Comparison of ENCODE assay signal across 25 mouse cellular contexts in the genomic region with DNA sequence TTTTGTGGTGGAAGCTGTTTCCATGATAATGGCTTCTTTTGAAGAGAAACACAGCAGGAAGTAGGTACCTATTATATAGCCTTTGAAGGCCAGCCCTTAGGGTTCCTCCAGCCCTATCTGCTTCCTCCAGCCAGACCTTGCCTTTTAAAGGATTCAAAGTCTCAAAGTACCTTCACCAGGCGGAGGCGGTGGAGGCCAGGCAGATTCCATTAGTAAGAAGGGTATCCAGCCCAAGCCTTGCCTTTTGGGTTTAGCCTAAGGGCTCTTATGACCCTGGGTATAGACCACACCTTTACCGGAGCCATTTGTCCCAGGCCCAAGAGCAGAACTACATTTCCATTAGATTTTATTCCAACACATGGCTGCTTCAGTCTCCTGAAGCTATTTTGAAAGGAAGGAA.
"Had no signal": no experiment of that assay in that cellular context is flagged by ENCODE, and none has a peak within 500 bp of the region (broad histone marks: within the 10 kb centered on the region; RNA-seq: fewer than 3 reads in every experiment).

No protein-coding gene starts in this region.

- H3K27ac ChIP-seq: gastrocnemius, adult 2 months; heart, embryonic 10.5 days; hindbrain, embryonic 13.5 days; hindbrain, embryonic 15.5 days; hindbrain, postnatal 0 days; kidney, embryonic 15.5 days; kidney, postnatal 0 days; limb, embryonic 13.5 days; limb, embryonic 15.5 days; liver, embryonic 12.5 days; liver, embryonic 14.5 days had no signal

- DNase-seq: gastrocnemius, adult 2 months; gastrocnemius, postnatal 10 days; gastrocnemius, postnatal 25 days; heart, adult 18-20 months; heart, postnatal 10 days; kidney, adult 11 months; kidney, adult 2 months; kidney, adult 9 months; kidney, postnatal 14 days; kidney, postnatal 36 days; layer of hippocampus, adult 9-11 months; layer of hippocampus, postnatal 36 days; left cerebral cortex, postnatal 4 days had no signal

- H3K4me3 ChIP-seq: gastrocnemius, adult 2 months; heart, embryonic 10.5 days; heart, embryonic 12.5 days; hindbrain, embryonic 13.5 days; hindbrain, embryonic 15.5 days; kidney, embryonic 15.5 days; limb, embryonic 13.5 days; limb, embryonic 15.5 days; liver, embryonic 12.5 days had no signal

- H3K9ac ChIP-seq: heart, embryonic 12.5 days; hindbrain, embryonic 13.5 days; hindbrain, embryonic 15.5 days; kidney, embryonic 15.5 days; limb, embryonic 13.5 days; limb, embryonic 15.5 days; liver, embryonic 12.5 days; liver, embryonic 14.5 days had no signal

- H3K4me1 ChIP-seq: heart, embryonic 12.5 days; kidney, embryonic 15.5 days; liver, embryonic 12.5 days had no signal

- H3K9me3 ChIP-seq: heart, embryonic 10.5 days; heart, embryonic 12.5 days; hindbrain, embryonic 13.5 days; hindbrain, embryonic 15.5 days; kidney, embryonic 15.5 days; limb, embryonic 13.5 days; limb, embryonic 15.5 days; liver, embryonic 12.5 days had no signal

- H3K36me3 ChIP-seq: heart, embryonic 10.5 days; heart, embryonic 12.5 days; hindbrain, embryonic 13.5 days; hindbrain, embryonic 15.5 days; kidney, embryonic 15.5 days; limb, embryonic 13.5 days; limb, embryonic 15.5 days; liver, embryonic 12.5 days had no signal

- ATAC-seq: hindbrain, postnatal 0 days; intestine, embryonic 16.5 days; liver, embryonic 12.5 days had no signal
